Mouse (Mus musculus) brain, embryonic 14.5 days (tissue): ENCODE measurements around the gene Shroom3.

ENCODE experiments used
- CTCF ChIP-seq: fragments of 200-500 bp; IDR thresholded peaks from 2 replicates; pipeline ENCODE4 v1.5.1; 2012; ENCODE audit warnings: inconsistent platforms, mild to moderate bottlenecking, moderate library complexity, borderline replicate concordance; ENCODE audit not compliant: insufficient read depth, insufficient read length; ENCODE audit errors: extremely low read depth
- POLR2A ChIP-seq: fragments of 200-500 bp; IDR thresholded peaks from 2 replicates; pipeline ENCODE4 v1.6.1; 2012; ENCODE audit warnings: mild to moderate bottlenecking, inconsistent platforms, borderline replicate concordance; ENCODE audit not compliant: poor library complexity, insufficient read depth, insufficient read length, severe bottlenecking; ENCODE audit errors: extremely low read depth

DNA sequence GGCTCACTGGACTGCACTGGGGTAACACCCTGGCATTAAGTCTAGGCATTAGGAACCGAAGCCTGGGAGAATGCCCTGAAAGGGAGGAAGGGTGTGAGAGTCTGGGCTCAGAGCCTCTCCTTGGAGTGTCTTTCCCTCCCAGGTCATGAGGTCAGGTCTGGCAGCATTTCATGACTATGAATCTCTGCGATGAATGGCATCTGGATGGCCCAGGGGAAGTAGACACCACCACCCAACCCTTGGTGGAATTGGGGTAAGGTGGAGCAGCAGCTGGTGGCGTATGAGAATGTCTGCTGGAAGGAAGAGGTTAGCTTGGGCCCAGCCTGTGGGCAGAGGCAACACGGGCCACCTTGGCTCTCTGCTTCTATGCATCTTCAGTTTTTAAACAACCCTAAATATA lies 171.7 kb downstream of the Shroom3 start:
- TF ChIP-seq CTCF = no peak
- no peak for TF ChIP-seq POLR2A
